Mouse (Mus musculus) olfactory bulb, adult 2 months (tissue): ENCODE measurements around the gene Olfr155.

Experiments
- CTCF ChIP-seq: fragments of 200-500 bp; IDR thresholded peaks from 2 replicates; pipeline ENCODE4 v1.5.1; 2012; ENCODE audit warnings: low read depth, mild to moderate bottlenecking, low read length, moderate library complexity; ENCODE audit not compliant: insufficient read depth
- POLR2A ChIP-seq: fragments of 200-500 bp; IDR thresholded peaks from 2 replicates; pipeline ENCODE4 v1.6.1; 2012; ENCODE audit warnings: mild to moderate bottlenecking, low read depth, low read length, moderate library complexity; ENCODE audit not compliant: insufficient read depth

- TF ChIP-seq CTCF (no peak), POLR2A (no peak)
Observed at GRCm38 (mm10) chr4:43854101-43854500, 2.7 kb downstream of the Olfr155 start.
